Comparison of ENCODE assay signal across 23 mouse cellular contexts in genomic region chr11:58399985-58400645, GRCm38 (mm10). TPM values are rescaled to one million over a fixed set of nuclear protein-coding genes. Genes with fewer than 3 reads are reported as not detected.
DNase-seq lines count a peak whose midpoint lies in the region; ATAC-seq lines count a peak whose summit lies in the region.
"Had no signal": no experiment of that assay in that cellular context is flagged by ENCODE, and none has a peak within 500 bp of the region (broad histone marks: within the 10 kb centered on the region; RNA-seq: fewer than 3 reads in every experiment).

No protein-coding gene starts in this region.

- peak overlapping the region; percentile 31 for H3K4me2 ChIP-seq in forebrain, embryonic 16.5 days (ENCODE audit: low read length)
- H3K4me2 ChIP-seq in midbrain, embryonic 12.5 days (replicated peaks): no peak overlapping the region
- H3K4me2 ChIP-seq in neural tube, embryonic 15.5 days: peak overlapping the region; percentile 26
- H3K4me2 ChIP-seq: intestine, embryonic 15.5 days; liver, embryonic 11.5 days; lung, embryonic 14.5 days had no signal

- H3K4me3 ChIP-seq in forebrain, embryonic 16.5 days (replicated peaks; ENCODE audit: low read length): no peak overlapping the region
- no peak overlapping the region for H3K4me3 ChIP-seq in midbrain, embryonic 12.5 days
- H3K4me3 ChIP-seq in neural tube, embryonic 15.5 days (replicated peaks): no peak overlapping the region
- H3K4me3 ChIP-seq: heart, embryonic 10.5 days; intestine, embryonic 15.5 days; layer of hippocampus, adult 2 months; limb, embryonic 10.5 days had no signal

- H3K36me3 ChIP-seq in forebrain, embryonic 16.5 days (ENCODE audit: control insufficient read depth, insufficient read depth): no peaks in the 10 kb centered on the region
- H3K36me3 ChIP-seq in midbrain, embryonic 12.5 days: no peaks in the 10 kb centered on the region
- no peaks in the 10 kb centered on the region for H3K36me3 ChIP-seq in neural tube, embryonic 15.5 days
- H3K36me3 ChIP-seq: heart, embryonic 10.5 days; intestine, embryonic 15.5 days; limb, embryonic 10.5 days had no signal

- no peaks in the 10 kb centered on the region for H3K9me3 ChIP-seq in forebrain, embryonic 16.5 days (ENCODE audit: control insufficient read depth, low read length)
- H3K9me3 ChIP-seq in midbrain, embryonic 12.5 days: no peaks in the 10 kb centered on the region
- H3K9me3 ChIP-seq in neural tube, embryonic 15.5 days (replicated peaks): no peaks in the 10 kb centered on the region
- H3K9me3 ChIP-seq: heart, embryonic 10.5 days; intestine, embryonic 15.5 days; limb, embryonic 10.5 days had no signal

- 29% methylated on average over 6 of the region's 6 CpGs for WGBS in forebrain, embryonic 16.5 days
- WGBS in midbrain, embryonic 12.5 days: 50% methylated on average over 6 of the region's 6 CpGs
- WGBS in neural tube, embryonic 15.5 days: 43% methylated on average over 6 of the region's 6 CpGs

- peak overlapping the region; percentile 8; the same call in 1 of the 2 replicates for H3K27ac ChIP-seq in forebrain, embryonic 16.5 days (ENCODE audit: low read length)
- no peak overlapping the region for H3K27ac ChIP-seq in midbrain, embryonic 12.5 days (replicated peaks)
- H3K27ac ChIP-seq in neural tube, embryonic 15.5 days (replicated peaks): peak overlapping the region; percentile 25; the same call in 1 of the 2 replicates
- H3K27ac ChIP-seq: heart, embryonic 10.5 days; intestine, embryonic 15.5 days; layer of hippocampus, adult 2 months; limb, embryonic 10.5 days; stomach, postnatal 0 days had no signal

- H3K9ac ChIP-seq in forebrain, embryonic 16.5 days (replicated peaks; ENCODE audit: low read depth, low read length): no peak overlapping the region
- H3K9ac ChIP-seq in midbrain, embryonic 12.5 days (replicated peaks): no peak overlapping the region
- H3K9ac ChIP-seq in neural tube, embryonic 15.5 days (replicated peaks): no peak overlapping the region
- H3K9ac ChIP-seq: intestine, embryonic 15.5 days; lung, embryonic 14.5 days had no signal

- no peaks in the 10 kb centered on the region for H3K27me3 ChIP-seq in forebrain, embryonic 16.5 days (replicated peaks; ENCODE audit: control insufficient read depth, insufficient read depth, low read length)
- H3K27me3 ChIP-seq in midbrain, embryonic 12.5 days: no peaks in the 10 kb centered on the region
- no peaks in the 10 kb centered on the region for H3K27me3 ChIP-seq in neural tube, embryonic 15.5 days (replicated peaks)
- H3K27me3 ChIP-seq: intestine, embryonic 15.5 days had no signal

- ATAC-seq in forebrain, embryonic 16.5 days: peak; percentile 98
- ATAC-seq in midbrain, embryonic 12.5 days (ENCODE audit: low FRiP score, low read depth): peak; percentile 62
- peak; percentile 88 for ATAC-seq in neural tube, embryonic 15.5 days (ENCODE audit: low FRiP score)
- ATAC-seq: intestine, embryonic 15.5 days had no signal

- peaks cover 20% of the 10 kb centered on the region for H3K4me1 ChIP-seq in forebrain, embryonic 16.5 days (replicated peaks; ENCODE audit: control insufficient read depth, insufficient read depth, low read length)
- H3K4me1 ChIP-seq in midbrain, embryonic 12.5 days: peaks cover 16% of the 10 kb centered on the region
- H3K4me1 ChIP-seq in neural tube, embryonic 15.5 days: peaks cover 14% of the 10 kb centered on the region
- H3K4me1 ChIP-seq: heart, embryonic 10.5 days; intestine, embryonic 15.5 days had no signal

- DNase-seq in right cerebral cortex, postnatal 10 days (ENCODE audit: low spot score in 2 of 2): peak; percentile 29 to 36
- no peak for DNase-seq in right cerebral cortex, postnatal 25 days
- DNase-seq in thymus, postnatal 14 days: no peak
- DNase-seq in kidney, postnatal 14 days: no peak
- no peak for DNase-seq in adrenal gland, adult 8-10 months
- DNase-seq: B cell, adult 2 months; cerebellum, postnatal 14 days; heart, postnatal 14 days; lung, embryonic 14.5 days; thymus, postnatal 25 days had no signal

RNA-seq across cellular contexts. Expression of gene 1810065E05Rik, which starts 20.8 kb away (rescaled TPM):
- polyA plus RNA-seq in forebrain, embryonic 16.5 days (2015; fragmentation: Nextera tagmentation; extraction: Ambion mirVana): not detected in 2 replicates
- not detected in 2 replicates for polyA plus RNA-seq in midbrain, embryonic 12.5 days (2016; fragmentation: Nextera tagmentation; extraction: Ambion mirVana)
- not detected in 2 replicates for polyA plus RNA-seq in neural tube, embryonic 15.5 days (2015; fragmentation: Nextera tagmentation; extraction: Ambion mirVana)
- total RNA-seq in adrenal gland, adult 8-10 months (2022): not detected
- total RNA-seq: adrenal gland, postnatal 4 days; gastrocnemius, adult 8-10 months; heart, postnatal 14 days; layer of hippocampus, adult 2 months; megakaryocyte progenitor cell, adult 5-6 weeks had no signal
- polyA plus RNA-seq: heart, embryonic 10.5 days; kidney, embryonic 16.5 days; limb, embryonic 10.5 days; liver, embryonic 11.5 days; lung, embryonic 14.5 days had no signal

RNA-seq across cellular contexts. Expression of gene Lypd8, which starts 21.3 kb away (rescaled TPM):
- not detected in 2 replicates for polyA plus RNA-seq in forebrain, embryonic 16.5 days (2015; fragmentation: Nextera tagmentation; extraction: Ambion mirVana)
- polyA plus RNA-seq in midbrain, embryonic 12.5 days (2016; fragmentation: Nextera tagmentation; extraction: Ambion mirVana): not detected in 2 replicates
- polyA plus RNA-seq in neural tube, embryonic 15.5 days (2015; fragmentation: Nextera tagmentation; extraction: Ambion mirVana): 0.37 and 19.8 TPM in 2 replicates
- not detected for total RNA-seq in adrenal gland, adult 8-10 months (2022)
- total RNA-seq: adrenal gland, postnatal 4 days; gastrocnemius, adult 8-10 months; heart, postnatal 14 days; layer of hippocampus, adult 2 months; megakaryocyte progenitor cell, adult 5-6 weeks had no signal
- polyA plus RNA-seq: heart, embryonic 10.5 days; limb, embryonic 10.5 days; lung, embryonic 14.5 days had no signal

RNA-seq across cellular contexts. Expression of gene Gm12253, which starts 32.2 kb away (rescaled TPM):
- polyA plus RNA-seq in forebrain, embryonic 16.5 days (2015; fragmentation: Nextera tagmentation; extraction: Ambion mirVana): not detected in 2 replicates
- polyA plus RNA-seq in midbrain, embryonic 12.5 days (2016; fragmentation: Nextera tagmentation; extraction: Ambion mirVana): not detected in 2 replicates
- polyA plus RNA-seq in neural tube, embryonic 15.5 days (2015; fragmentation: Nextera tagmentation; extraction: Ambion mirVana): not detected in 2 replicates
- total RNA-seq in adrenal gland, adult 8-10 months (2022): not detected
- total RNA-seq: adrenal gland, postnatal 4 days; gastrocnemius, adult 8-10 months; heart, postnatal 14 days; layer of hippocampus, adult 2 months; megakaryocyte progenitor cell, adult 5-6 weeks had no signal
- polyA plus RNA-seq: heart, embryonic 10.5 days; intestine, embryonic 15.5 days; kidney, embryonic 16.5 days; limb, embryonic 10.5 days; liver, embryonic 11.5 days; lung, embryonic 14.5 days; stomach, postnatal 0 days had no signal

RNA-seq across cellular contexts. Expression of gene Lypd9, which starts 52.6 kb away (rescaled TPM):
- polyA plus RNA-seq in forebrain, embryonic 16.5 days (2015; fragmentation: Nextera tagmentation; extraction: Ambion mirVana): not detected in 2 replicates
- not detected in 2 replicates for polyA plus RNA-seq in midbrain, embryonic 12.5 days (2016; fragmentation: Nextera tagmentation; extraction: Ambion mirVana)
- not detected in 2 replicates for polyA plus RNA-seq in neural tube, embryonic 15.5 days (2015; fragmentation: Nextera tagmentation; extraction: Ambion mirVana)
- total RNA-seq in adrenal gland, adult 8-10 months (2022): not detected
- total RNA-seq: adrenal gland, postnatal 4 days; gastrocnemius, adult 8-10 months; heart, postnatal 14 days; layer of hippocampus, adult 2 months; megakaryocyte progenitor cell, adult 5-6 weeks had no signal
- polyA plus RNA-seq: heart, embryonic 10.5 days; intestine, embryonic 15.5 days; kidney, embryonic 16.5 days; limb, embryonic 10.5 days; liver, embryonic 11.5 days; lung, embryonic 14.5 days; stomach, postnatal 0 days had no signal

Comparison
In these comparisons a context has a peak if more than half of its experiments do, and no peak if none do; other contexts are left out.
1. DNase-seq: peak in right cerebral cortex, postnatal 10 days (2 of 2); none in right cerebral cortex, postnatal 25 days (single experiment), thymus, postnatal 14 days (single experiment), kidney, postnatal 14 days (single experiment) and adrenal gland, adult 8-10 months (single experiment).
2. Peak in every context shown above with its lines, with median percentiles within 50 percentile points of each other: ATAC-seq.